Mouse (Mus musculus) monocyte, adult 5-6 weeks (primary cell): ENCODE results near the gene 9130230L23Rik. TPM values are rescaled to one million over a fixed set of nuclear protein-coding genes. Genes with fewer than 3 reads are reported as not detected.

ENCODE experiments used
- ATAC-seq: fragments of 153-309, 156-312 bp; replicated peaks from 2 replicates; pipeline ENCODE4 v1.8.0; 2017; ENCODE audit warnings: mild to moderate bottlenecking; ENCODE audit not compliant: low TSS enrichment, insufficient number of reproducible peaks, severe bottlenecking, poor library complexity, low FRiP score
- total RNA-seq: library from RNA; stranded (forward); fragments of 200-1000, 200-491, 200-594 nt; gene quantifications from 3 replicates; pipeline ENCODE4 v1.2.3, GENCODE M21; 2017

The 9130230L23Rik gene
- total RNA-seq, 1 experiment from 2014 or later = not detected

- 0 out of 2 replicates have a peak, but pooled peaks have one; percentile 23 for ATAC-seq
These were observed 44.0 kb downstream of the 9130230L23Rik start for GRCm38 (mm10) chr5:65959893-65960596.

- ATAC-seq = no peak
These were observed 45.5 kb downstream of the 9130230L23Rik start for GRCm38 (mm10) chr5:65958597-65958996.

GRCm38 (mm10) chr5:65956144-65957008, 47.7 kb downstream of the 9130230L23Rik start:
- peak; percentile 32 for ATAC-seq

- ATAC-seq = peak; percentile 80
These were observed 48.5 kb downstream of the 9130230L23Rik start for GRCm38 (mm10) chr5:65955343-65956143.

- no peak for ATAC-seq
These were observed 49.7 kb downstream of the 9130230L23Rik start for GRCm38 (mm10) chr5:65954130-65955080.

- ATAC-seq = no peak
These were observed 52.6 kb downstream of the 9130230L23Rik start for GRCm38 (mm10) chr5:65951513-65951909.

- ATAC-seq = no peak
These were observed 53.2 kb downstream of the 9130230L23Rik start for GRCm38 (mm10) chr5:65950679-65951512.

GRCm38 (mm10) chr5:65950236-65950635, 53.8 kb downstream of the 9130230L23Rik start:
- no peak for ATAC-seq

- no peak for ATAC-seq
These were observed 54.3 kb downstream of the 9130230L23Rik start for GRCm38 (mm10) chr5:65949822-65950221.

GRCm38 (mm10) chr5:65941145-65941544, 62.9 kb downstream of the 9130230L23Rik start:
- no peak for ATAC-seq

- peak; percentile 97 for ATAC-seq
These were observed 65.9 kb downstream of the 9130230L23Rik start for GRCm38 (mm10) chr5:65937998-65938715.

GRCm38 (mm10) chr5:65937011-65937726, 66.9 kb downstream of the 9130230L23Rik start:
- ATAC-seq = no peak

GRCm38 (mm10) chr5:65934783-65935182, 69.3 kb downstream of the 9130230L23Rik start, which contains the start of gene Chrna9:
Gene Chrna9, plus strand, starts transcription at chr5:65934921.
- ATAC-seq = no peak

GRCm38 (mm10) chr5:65933764-65934163, 70.3 kb downstream of the 9130230L23Rik start:
- no peak for ATAC-seq

- ATAC-seq = no peak
These were observed 70.8 kb downstream of the 9130230L23Rik start for GRCm38 (mm10) chr5:65933258-65933657.

GRCm38 (mm10) chr5:65930171-65930570, 73.9 kb downstream of the 9130230L23Rik start:
- ATAC-seq = no peak
